Mouse (Mus musculus) E14TG2a.4 (cell line): ENCODE measurements at regions not wholly inside any gene's neighbourhood (a gene's known extent, or its start where the extent isn't known, plus 50 kb on each side); places are given as distances from the start of the nearest gene placed in this dataset.

ENCODE experiments used
- H3K27me3 ChIP-seq: 2 replicates; pipeline ENCODE4 v1.6.1; 2014; ENCODE audit warnings: low read length, control low read depth; ENCODE audit not compliant: insufficient read depth
- H3K36me3 ChIP-seq: 2 replicates; pipeline ENCODE4 v1.6.1; 2014; ENCODE audit warnings: low read length, control low read depth; ENCODE audit not compliant: insufficient read depth
- H3K4me1 ChIP-seq: replicated peaks from 2 replicates; pipeline ENCODE4 v1.6.1; 2014; ENCODE audit warnings: low read depth, low read length, control low read depth
- H3K4me3 ChIP-seq: replicated peaks from 2 replicates; pipeline ENCODE4 v1.5.1; 2014; ENCODE audit warnings: mild to moderate bottlenecking, low read length
- H3K9me3 ChIP-seq: 2 replicates; pipeline ENCODE4 v1.6.1; 2014; ENCODE audit warnings: low read length, control low read depth
- CTCF ChIP-seq: conservative IDR thresholded peaks from 2 replicates; pipeline ENCODE4 v1.5.1; 2014; ENCODE audit warnings: low read length
- NANOG ChIP-seq: IDR thresholded peaks from 2 replicates; pipeline ENCODE4 v1.6.1; 2014; ENCODE audit warnings: borderline replicate concordance, low read length, mixed read lengths
- POU5F1 ChIP-seq: IDR thresholded peaks from 2 replicates; pipeline ENCODE4 v1.6.1; 2014; ENCODE audit warnings: low read length, borderline replicate concordance

DNA sequence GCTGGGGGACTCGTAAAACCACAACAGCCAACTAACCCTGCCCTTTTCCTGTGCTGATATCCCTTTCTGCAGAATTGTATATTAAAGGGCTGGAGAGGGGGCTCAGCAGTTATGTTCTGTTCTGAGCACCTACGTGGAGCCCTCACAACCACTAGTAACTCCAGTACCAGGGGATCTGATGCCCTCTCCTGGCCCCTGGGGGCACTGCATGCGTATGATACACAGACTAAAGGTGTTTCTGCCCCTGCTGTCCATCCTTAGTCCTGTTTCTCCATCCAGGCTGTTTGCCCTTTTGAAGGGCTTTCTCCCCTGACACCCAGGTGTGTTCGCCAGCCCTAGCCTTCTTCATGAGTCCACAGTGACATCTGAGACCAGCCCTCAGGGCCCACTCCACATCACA is 109.9 kb upstream of the Slc22a12 start:
- no peaks in the 10 kb centered on the region for H3K9me3 ChIP-seq
- H3K4me3 ChIP-seq: no peak overlapping the region
- 0 out of 2 replicates have a peak, but pooled peaks cover 4% of the 10 kb centered on the region for H3K4me1 ChIP-seq
- peak; percentile 86 for TF ChIP-seq CTCF
- TF ChIP-seq NANOG: no peak
- no peak for TF ChIP-seq POU5F1
- H3K36me3 ChIP-seq: peaks cover 7% of the 10 kb centered on the region
- H3K27me3 ChIP-seq: no peaks in the 10 kb centered on the region

DNA sequence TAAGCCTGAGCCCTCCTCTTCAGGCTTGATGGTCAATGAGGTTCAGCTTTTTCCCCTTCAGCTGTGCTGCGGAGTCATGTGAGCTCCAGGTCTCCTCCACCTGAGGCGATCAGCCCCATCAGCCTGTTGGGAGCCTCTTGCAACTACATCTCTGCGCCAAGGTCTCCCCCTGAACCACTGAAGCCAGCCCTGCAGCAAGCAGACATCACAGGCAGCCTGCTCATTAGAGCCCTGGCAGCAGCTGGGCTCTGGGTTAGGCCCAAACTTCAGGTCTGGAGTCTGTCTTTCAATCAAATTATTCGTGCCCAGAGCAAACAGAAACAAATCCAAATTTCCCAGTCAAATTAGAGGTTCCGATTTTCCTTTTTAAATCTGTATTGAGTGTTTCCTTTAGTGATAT is 108.4 kb upstream of the Slc22a12 start:
- no peaks in the 10 kb centered on the region for H3K27me3 ChIP-seq
- H3K9me3 ChIP-seq: no peaks in the 10 kb centered on the region
- H3K4me1 ChIP-seq: peaks cover 14% of the 10 kb centered on the region
- no peak for TF ChIP-seq CTCF
- no peak for TF ChIP-seq POU5F1
- TF ChIP-seq NANOG: no peak
- H3K36me3 ChIP-seq: peaks cover 21% of the 10 kb centered on the region
- no peak overlapping the region for H3K4me3 ChIP-seq

DNA sequence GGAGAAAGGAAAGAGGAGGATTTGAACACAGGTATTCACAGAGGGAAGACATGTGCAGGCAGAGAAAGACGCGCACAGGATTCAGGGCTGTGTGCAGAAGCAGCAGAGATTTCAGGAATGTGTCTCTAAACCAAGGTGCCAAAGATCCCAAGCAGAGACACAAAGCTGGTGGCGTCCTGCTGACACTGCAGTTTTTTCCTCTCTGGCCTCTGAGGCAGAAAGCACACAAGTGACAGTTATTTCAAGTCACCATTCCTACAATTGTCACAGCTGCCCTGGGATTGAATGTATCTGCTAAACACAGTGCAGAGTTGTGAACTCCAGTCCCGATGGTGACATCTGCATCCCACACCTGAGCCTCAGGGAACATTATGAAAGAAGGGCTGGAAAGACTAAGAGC is 107.1 kb upstream of the Slc22a12 start:
- Histone ChIP-seq H3K4me3 (no peak overlapping the region), H3K27me3 (no peaks in the 10 kb centered on the region), H3K36me3 (peaks cover 21% of the 10 kb centered on the region), H3K9me3 (no peaks in the 10 kb centered on the region), H3K4me1 (peaks cover 22% of the 10 kb centered on the region)
- TF ChIP-seq NANOG (no peak), CTCF (no peak), POU5F1 (no peak)

DNA sequence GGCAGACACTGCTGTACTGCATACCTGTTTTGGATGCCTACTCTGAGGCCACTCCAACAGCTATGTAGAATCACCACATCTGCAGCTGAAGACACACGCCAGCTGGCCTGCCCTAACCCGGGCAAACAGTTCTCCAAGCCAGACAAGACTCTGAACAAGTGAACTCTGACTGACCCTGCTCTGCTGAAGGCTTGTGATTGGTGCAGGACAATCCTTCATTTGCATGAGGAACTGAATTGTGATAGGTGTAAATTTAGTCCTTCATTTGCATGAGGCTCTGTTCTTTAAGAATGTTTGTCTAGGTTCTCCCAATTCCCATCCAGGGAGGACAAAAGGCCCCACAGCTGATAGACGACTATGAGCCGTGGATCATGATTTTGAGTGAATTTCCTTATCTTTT is 104.9 kb upstream of the Slc22a12 start:
- TF ChIP-seq CTCF: no peak
- TF ChIP-seq POU5F1: no peak
- TF ChIP-seq NANOG: no peak
- H3K9me3 ChIP-seq: no peaks in the 10 kb centered on the region

DNA sequence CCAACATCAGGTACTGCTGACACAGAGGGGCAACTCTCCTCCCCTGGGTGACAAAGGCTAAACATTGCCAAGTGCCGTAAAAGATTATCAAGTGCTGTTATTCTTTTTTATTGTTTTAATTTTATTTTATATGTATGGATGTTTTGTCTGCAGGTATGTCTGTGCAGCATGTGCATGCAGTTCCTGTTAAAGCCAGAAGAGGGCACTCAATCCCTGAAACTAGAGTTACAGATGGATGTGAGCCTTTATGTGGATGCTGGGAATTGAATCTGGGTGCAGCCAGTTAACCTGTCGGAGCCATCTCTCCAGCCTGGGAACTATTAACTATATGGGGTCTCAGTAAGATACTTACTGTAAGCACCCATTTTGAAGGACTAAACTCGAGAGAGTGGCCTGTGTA is 104.4 kb upstream of the Slc22a12 start:
- Histone ChIP-seq H3K4me3 (no peak overlapping the region), H3K4me1 (peaks cover 33% of the 10 kb centered on the region), H3K9me3 (no peaks in the 10 kb centered on the region), H3K36me3 (peaks cover 21% of the 10 kb centered on the region), H3K27me3 (no peaks in the 10 kb centered on the region)
- TF ChIP-seq NANOG (no peak), CTCF (peak; percentile 84)

More for the DNA sequence above, 104.9 kb upstream of the Slc22a12 start:
- Histone ChIP-seq H3K4me1 (peaks cover 33% of the 10 kb centered on the region), H3K4me3 (no peak overlapping the region), H3K27me3 (no peaks in the 10 kb centered on the region), H3K36me3 (peaks cover 21% of the 10 kb centered on the region)

DNA sequence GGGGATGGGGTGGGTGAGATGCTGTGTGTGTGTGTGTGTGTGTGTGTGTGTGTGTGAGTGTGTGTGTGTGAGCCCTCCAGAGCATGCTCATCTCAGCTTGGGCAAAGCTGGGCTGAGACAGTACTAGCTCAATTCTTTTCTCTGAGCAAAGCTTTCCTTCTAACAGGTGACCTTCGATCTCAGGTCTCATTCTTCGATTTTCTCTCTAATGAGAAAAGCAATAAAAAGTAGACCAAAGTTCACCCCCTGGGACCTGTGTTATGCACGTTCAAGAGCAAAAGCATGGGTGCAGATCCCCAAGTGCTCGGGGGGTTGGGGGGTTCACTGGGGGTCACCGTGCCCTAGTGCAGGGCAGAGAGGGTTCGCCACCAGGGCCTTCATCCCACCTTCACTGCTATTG is 103.1 kb upstream of the Slc22a12 start:
- no peaks in the 10 kb centered on the region for H3K27me3 ChIP-seq

DNA sequence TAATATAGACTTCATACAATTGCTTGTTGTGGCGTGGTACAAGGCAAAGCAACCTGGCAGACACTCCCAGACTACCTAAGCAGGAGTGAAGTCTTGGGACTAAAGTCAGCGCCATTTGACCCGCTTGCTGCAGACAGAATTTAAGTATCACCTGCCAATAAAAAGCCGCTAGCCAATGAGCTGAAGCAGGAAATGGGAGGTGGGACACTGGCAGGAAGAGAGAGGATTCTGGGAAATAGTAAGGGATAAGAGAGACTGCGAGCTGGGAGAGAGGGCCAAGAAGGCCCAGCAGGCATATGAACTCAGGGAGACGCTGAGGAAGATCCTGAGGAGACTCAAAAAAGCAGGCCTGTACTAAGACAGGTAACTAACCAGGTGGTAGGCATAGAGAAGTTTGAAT is 102.0 kb upstream of the Slc22a12 start:
- H3K4me1 ChIP-seq: peaks cover 33% of the 10 kb centered on the region
- H3K27me3 ChIP-seq: no peaks in the 10 kb centered on the region
- peak overlapping the region; percentile 78 for H3K4me3 ChIP-seq
- peaks cover 21% of the 10 kb centered on the region for H3K36me3 ChIP-seq
- TF ChIP-seq CTCF (no peak), POU5F1 (no peak), NANOG (no peak)
- no peaks in the 10 kb centered on the region for H3K9me3 ChIP-seq

More for the DNA sequence above, 103.1 kb upstream of the Slc22a12 start:
- TF ChIP-seq CTCF: no peak
- TF ChIP-seq POU5F1: no peak
- no peak for TF ChIP-seq NANOG
- Histone ChIP-seq H3K36me3 (peaks cover 21% of the 10 kb centered on the region), H3K4me3 (peak overlapping the region; percentile 78), H3K4me1 (peaks cover 33% of the 10 kb centered on the region), H3K9me3 (no peaks in the 10 kb centered on the region)

DNA sequence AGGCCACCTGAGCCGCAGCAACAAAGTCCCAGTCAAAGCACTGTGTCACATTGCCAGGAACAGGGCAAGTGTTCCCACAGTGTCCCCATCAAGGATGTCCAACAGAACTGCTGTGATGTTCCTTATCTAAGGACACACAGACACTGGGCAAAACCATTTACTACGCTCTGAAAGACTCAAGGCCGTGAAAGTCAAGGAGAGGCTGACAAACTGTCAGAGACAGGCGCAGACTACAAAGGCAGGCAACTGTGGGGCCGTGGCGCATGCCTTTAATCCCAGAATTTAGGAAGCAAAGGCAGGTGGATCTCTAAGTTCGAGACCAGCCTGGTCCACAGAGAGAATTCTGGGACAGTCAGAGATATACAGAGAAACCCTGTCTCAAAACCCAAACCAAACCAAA is 96.8 kb upstream of the Slc22a12 start:
- H3K36me3 ChIP-seq: no peaks in the 10 kb centered on the region
- TF ChIP-seq NANOG: no peak
- TF ChIP-seq CTCF: no peak
- no peak for TF ChIP-seq POU5F1
- H3K9me3 ChIP-seq: no peaks in the 10 kb centered on the region
- H3K4me3 ChIP-seq: no peak overlapping the region
- H3K4me1 ChIP-seq: peaks cover 14% of the 10 kb centered on the region
- no peaks in the 10 kb centered on the region for H3K27me3 ChIP-seq

DNA sequence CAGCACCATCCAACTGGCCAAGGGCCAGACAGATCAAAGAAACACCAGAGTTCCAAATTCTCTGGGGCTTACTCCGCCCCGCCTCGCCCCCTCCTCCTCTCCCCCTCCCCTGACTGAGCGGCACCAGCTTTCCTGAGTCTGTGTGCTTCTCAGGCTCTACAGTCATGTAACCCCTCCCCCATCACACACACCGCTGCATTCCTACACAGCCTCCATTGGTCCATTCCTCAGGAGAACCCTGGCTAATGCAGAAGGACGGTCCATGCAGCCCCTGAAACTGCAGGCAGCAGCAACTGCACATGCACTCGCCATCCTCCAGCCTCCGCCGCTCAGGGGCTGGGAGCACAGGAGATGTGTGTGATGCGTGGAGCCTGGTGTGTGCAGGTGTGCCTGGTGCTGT is 90.6 kb upstream of the Slc22a12 start:
- Histone ChIP-seq H3K36me3 (no peaks in the 10 kb centered on the region), H3K4me1 (peaks cover 8% of the 10 kb centered on the region; the same call in 1 of the 2 replicates), H3K9me3 (no peaks in the 10 kb centered on the region), H3K4me3 (no peak overlapping the region; the same call in 1 of the 2 replicates), H3K27me3 (no peaks in the 10 kb centered on the region)
- TF ChIP-seq NANOG: no peak
- no peak for TF ChIP-seq POU5F1
- TF ChIP-seq CTCF: no peak
